Mouse (Mus musculus) layer of hippocampus, adult 18-20 months (tissue): ENCODE results near the gene Arhgap15. TPM values are rescaled to one million over a fixed set of nuclear protein-coding genes. Genes with fewer than 3 reads are reported as not detected.

Source experiments
- DNase-seq, 2 experiments: peaks; one replicate each; pipeline ENCODE4 v3.0.0; 2022; ENCODE audit warnings: low spot score in 2 of 2
- total RNA-seq, 2 experiments: library from RNA; stranded (reverse); gene quantifications; 2 replicates each; pipeline ENCODE4 v1.2.3; 2021

Gene Arhgap15
- total RNA-seq, 2 experiments from 2014 or later, result 10.9 to 11.4 TPM

DNA sequence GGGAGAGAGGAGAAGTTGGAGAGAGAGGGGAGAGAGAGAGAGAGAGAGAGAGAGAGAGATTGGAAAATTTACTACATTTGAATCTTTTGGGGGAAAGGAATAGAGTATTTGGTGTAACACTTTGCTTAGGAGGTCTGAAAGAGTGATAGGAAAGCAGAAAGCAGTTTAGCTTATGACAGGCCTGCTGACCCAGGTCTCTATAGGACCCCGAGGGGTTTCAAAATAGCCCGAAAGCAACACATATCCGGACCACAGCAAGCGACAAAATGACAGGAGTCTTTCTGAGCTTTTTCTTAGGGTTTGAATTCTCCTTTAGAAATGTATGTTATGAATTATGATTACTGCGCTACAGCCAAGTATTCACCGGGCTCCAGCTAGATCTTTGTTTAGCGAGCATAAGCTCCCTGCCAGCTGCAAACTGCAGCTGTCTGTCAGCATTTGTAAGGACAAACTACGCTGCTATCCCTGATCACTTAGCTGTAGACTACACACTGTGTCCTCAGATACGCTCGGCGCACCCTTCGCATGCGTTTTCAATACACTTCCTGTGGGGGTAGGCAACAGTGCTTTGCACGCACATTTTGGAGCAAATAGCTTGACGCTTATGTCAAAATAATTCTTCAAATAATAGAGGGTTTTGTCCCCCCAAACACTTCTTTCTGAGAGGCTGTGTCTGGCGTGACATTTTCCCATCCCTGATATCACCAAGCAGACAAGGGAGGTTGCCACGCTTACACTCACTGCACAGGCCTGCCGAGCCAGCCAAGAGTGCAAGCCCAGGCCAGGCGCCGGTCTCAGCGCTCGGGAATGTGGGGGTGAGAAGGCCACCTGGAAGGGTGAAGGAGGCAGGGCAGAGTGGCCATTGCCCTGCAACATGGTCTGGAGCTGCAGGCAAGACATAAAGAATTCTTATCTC, 355.9 kb downstream of the Arhgap15 start:
- DNase-seq, result peak; percentile 11 to 30

GRCm38 (mm10) chr2:44105198-44105555, 356.6 kb downstream of the Arhgap15 start:
- no peak for DNase-seq

DNA sequence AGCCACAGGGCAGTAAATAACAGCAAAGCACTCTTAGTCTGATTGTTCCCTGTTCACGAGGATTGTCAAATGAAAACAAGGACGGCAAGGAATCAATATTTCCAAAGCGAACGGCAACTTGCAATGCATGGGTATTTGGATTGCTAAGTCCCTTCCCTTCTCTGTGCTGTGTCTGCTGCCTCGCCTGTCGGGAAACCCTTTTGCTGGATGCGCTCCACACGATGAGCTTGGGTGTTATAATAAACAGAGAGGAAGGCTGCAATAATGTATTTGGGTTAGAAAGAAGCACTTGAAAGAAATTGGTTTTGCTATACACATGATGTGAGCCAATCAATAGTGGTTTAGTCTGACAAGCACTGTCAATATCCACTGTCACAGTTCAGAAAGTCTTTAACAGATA, 357.7 kb downstream of the Arhgap15 start:
- DNase-seq, result peak in 1 of 2 experiments; percentile 25

DNA sequence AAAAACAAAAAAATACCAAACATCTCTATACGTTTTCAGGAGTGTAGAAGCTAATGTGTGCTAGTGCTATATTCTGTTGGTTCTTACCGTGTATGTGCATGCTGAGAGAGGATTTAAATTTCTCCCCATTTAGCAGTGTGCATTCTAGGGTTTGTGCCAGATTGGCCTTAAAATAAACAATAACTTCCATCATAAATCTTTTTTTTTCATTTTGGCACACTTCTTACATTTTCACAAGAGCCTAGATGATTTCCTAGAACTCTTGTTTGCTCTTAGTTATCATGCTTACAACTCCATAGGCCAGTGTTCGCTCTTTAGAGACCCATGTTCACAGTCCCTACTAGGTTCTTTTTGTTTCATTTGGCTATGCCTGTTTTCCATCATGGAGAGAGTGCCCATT, 362.7 kb downstream of the Arhgap15 start:
- DNase-seq, result no peak

DNA sequence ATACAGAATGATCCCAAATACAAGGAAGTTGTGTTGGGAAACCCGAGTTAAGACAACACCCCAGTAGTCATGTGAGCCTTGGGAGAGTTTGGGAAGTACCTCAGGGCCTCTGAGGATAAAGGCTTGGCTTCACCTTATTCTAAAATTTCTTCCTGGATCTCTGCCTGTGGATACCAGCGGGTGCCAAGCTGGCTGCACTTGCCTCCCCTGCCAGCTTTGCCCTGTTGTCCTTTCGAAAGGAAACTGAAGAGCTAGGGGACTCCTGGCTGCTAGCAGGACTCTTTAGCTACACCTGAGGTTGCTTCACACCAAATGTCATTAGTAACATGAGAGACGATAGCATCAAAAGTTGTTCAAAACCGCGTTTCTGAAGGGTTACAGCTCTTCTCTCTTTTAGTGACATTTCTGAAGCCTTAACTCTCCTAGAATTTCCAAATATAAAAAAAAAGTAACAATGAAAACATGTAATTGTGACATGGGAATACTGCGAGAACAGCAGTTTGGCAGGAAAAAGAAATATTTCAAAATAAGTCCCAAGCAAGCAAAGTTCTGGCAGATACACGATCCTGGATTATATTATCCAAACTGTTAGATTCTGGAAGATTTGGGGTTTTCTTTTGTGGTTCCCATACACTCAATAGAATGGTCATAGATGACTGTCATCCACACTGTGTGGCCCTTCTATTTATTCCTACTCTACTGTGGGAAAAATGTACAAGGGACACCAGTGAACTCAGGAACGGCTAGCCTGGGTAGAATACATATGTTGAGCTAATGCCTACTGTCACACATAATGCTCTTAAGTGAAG, 364.6 kb downstream of the Arhgap15 start:
- DNase-seq, result no peak

- DNase-seq, result no peak
Measured at GRCm38 (mm10) chr2:44114296-44114695, 365.7 kb downstream of the Arhgap15 start.

DNA sequence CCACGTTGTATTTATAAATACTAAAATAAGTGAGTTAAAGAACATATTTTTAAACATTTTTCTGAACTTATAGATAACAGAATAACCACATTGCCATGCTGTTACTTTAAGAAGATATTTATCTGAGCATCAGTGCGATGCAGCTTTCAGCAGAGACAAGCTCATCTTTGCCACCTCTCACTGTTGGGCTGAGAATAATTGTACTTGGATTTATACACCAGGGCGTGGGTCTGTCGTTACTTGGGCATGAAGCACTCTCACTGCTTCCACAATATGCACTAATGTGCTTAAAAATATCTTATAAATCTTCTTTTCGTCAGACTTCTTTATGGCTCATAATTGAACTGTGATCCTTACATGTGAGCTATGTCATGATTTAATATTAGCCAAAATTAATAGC, 372.5 kb downstream of the Arhgap15 start:
- no peak for DNase-seq

DNA sequence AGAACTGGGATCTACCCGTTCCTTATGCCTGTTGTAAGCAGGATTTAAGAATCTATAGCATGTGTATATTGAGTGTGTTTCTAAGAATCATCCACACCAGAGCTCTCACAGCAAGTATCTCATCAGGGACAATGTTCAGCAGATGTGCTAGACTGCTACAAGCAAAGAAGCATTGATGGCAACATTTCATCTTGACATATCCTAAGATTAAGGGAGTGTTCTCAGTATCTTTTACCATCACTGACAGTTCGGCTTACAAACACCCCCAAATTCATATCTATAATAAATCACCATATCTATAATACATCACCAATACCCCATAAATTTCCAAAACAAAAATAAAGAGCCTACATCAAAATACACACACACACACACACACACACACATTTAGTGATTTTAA, 374.6 kb downstream of the Arhgap15 start:
- no peak for DNase-seq

- DNase-seq, result no peak
Measured at GRCm38 (mm10) chr2:44124093-44124492, 375.5 kb downstream of the Arhgap15 start.

GRCm38 (mm10) chr2:44124683-44125082, 376.1 kb downstream of the Arhgap15 start:
- DNase-seq, result no peak

DNA sequence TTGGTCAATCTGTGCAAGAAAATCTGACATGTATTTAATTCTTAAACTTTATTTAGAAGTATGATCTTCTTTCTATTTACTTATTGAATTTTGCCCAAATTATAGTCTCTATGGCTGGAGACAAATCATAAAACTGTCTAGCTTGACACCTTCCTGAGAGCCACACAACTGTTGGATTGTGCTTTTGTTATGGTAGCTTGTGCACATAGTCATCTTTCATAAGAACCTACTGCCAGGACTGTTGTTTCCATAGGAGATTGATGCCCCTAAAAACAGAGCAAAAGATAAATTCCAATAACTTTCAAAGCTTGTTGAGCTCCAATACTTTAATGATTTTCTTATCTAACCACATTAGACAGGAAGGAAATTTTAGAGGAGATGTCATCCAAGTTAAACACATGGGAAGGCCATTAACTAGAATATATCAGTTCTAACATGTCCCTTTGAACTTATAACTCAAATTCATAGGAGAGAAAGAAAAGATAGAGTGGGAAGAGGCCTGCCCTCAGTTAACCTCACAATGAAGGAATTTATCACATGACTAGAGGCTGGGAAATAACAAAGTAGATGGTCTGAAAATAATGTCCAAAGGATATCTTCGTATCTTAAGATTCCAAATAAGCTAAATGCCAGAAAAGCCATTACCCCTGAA, 377.5 kb downstream of the Arhgap15 start:
- DNase-seq, result no peak

DNA sequence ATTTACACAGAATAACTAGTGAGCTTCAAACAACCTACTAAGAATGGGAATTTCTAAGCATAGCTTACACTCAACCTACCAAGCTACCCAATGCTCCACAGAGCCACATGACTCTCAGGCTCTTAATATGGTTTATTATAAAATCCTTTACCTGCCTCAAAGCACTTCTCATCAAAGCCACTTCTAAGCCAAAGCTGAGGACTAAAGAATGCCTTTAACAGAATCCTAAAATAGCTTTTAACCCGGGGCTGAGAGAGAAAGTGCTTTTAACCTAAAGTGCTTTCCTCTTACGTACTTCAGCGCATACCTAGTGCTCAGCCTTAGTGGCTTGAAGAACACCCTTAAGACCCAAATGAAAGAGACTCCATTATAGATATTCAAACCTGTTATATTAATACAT, 380.9 kb downstream of the Arhgap15 start:
- no peak for DNase-seq

- DNase-seq, result no peak
Measured at GRCm38 (mm10) chr2:44131271-44131670, 382.6 kb downstream of the Arhgap15 start.

GRCm38 (mm10) chr2:44134796-44135195, 386.2 kb downstream of the Arhgap15 start:
- DNase-seq, result peak; percentile 8 to 47

DNA sequence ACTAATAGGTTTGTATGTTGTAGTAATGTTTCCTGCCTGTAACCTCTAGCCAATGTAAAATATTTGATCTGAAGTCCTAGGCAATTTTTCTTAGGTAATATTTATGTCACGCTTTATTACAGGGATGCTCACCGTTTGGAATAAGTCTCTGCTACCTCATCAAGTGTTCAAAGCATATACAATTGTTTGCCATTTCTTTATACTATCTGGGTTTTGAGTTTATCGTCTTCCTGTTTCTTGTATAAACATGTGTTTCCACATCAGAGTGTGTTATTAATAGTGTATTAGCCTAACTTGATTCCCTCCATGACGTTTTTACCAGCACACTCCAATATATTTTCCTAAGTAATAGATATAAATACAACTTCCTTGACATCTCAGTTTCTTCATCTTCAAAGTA, 391.8 kb downstream of the Arhgap15 start:
- DNase-seq, result no peak

- DNase-seq, result peak in 1 of 2 experiments; percentile 18
Measured at GRCm38 (mm10) chr2:44142152-44142551, 393.5 kb downstream of the Arhgap15 start.

DNA sequence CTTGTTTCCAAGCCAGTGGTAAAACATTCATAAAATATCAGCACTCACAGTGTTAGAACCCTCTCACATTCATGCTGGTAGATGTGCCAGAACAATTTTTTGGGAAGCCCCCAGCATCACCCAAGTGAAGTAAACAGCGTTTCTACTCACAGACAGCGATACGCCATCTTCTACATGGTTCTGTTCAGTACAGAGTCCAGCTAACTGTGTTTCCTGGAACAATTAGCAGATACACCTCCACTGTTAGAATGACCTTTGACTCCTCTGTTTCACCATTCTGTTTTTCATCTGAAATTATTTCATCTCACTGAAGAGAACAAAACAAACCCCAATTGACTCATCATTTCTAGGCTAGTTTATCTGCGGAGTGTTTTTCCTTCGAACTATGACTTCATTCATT, 394.0 kb downstream of the Arhgap15 start:
- no peak for DNase-seq

GRCm38 (mm10) chr2:44146124-44146981, 397.7 kb downstream of the Arhgap15 start:
- DNase-seq, result no peak

DNA sequence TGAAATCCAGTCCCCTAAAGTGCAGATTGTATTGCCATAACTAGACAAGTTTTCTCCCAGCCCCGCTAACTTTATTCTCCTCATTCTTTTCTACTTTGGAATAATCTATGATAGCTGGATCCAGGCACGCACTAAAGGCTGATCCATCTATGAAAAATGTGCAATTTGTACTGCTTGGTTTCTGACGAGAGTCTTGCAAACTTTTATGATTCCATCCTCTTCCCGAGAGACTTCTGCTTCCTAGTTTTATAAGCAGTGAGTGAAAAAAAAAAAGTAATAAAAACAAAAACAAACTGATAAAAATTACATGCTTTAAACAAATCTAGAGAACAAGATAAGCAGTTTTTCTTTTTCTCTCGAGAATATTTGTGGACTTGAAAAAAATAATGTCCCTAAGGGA, 398.9 kb downstream of the Arhgap15 start:
- DNase-seq, result no peak

- no peak for DNase-seq
Measured at GRCm38 (mm10) chr2:44147971-44148370, 399.3 kb downstream of the Arhgap15 start.
